Mouse (Mus musculus) heart, embryonic 14.5 days (tissue): ENCODE results near the gene Gm11627. TPM values are rescaled to one million over a fixed set of nuclear protein-coding genes. Genes with fewer than 3 reads are reported as not detected.

Source experiments
- ATAC-seq: fragments of 200-750 bp; cut with Nextera tagmentation; 2 replicates; pipeline ENCODE4 v1.8.0; 2017; ENCODE audit warnings: low read depth, moderate TSS enrichment; ENCODE audit not compliant: insufficient number of reproducible peaks, insufficient read depth, low FRiP score
- H3K27ac ChIP-seq, 2 experiments: fragments of 200-500 bp in 1 of 2; fragments of 300-500 bp in 1 of 2; sonication (generic) in 1 of 2; replicated peaks in 1 of 2; 2 replicates each; pipeline ENCODE4 v1.5.1; 2012 to 2014; ENCODE audit warnings: low read depth in 2 of 2, low read length in 2 of 2, control low read depth in 1 of 2, mild to moderate bottlenecking in 1 of 2, mixed read lengths in 1 of 2; ENCODE audit not compliant: control insufficient read depth in 1 of 2, insufficient read depth in 1 of 2
- H3K27me3 ChIP-seq: fragments of 300-500 bp; sonication (generic); 2 replicates; pipeline ENCODE4 v1.6.1; 2014; ENCODE audit warnings: mild to moderate bottlenecking, low read length, control low read depth; ENCODE audit not compliant: control insufficient read depth, insufficient read depth
- H3K36me3 ChIP-seq: fragments of 300-500 bp; sonication (generic); 2 replicates; pipeline ENCODE4 v1.6.1; 2014; ENCODE audit warnings: mild to moderate bottlenecking, control low read depth, low read length, mixed read lengths; ENCODE audit not compliant: control insufficient read depth, insufficient read depth
- H3K4me1 ChIP-seq, 2 experiments: fragments of 200-500 bp in 1 of 2; fragments of 300-500 bp in 1 of 2; sonication (generic) in 1 of 2; 2 replicates each; pipeline ENCODE4 v1.6.1; 2012 to 2014; ENCODE audit warnings: low read length in 2 of 2, control low read depth in 1 of 2, mixed read lengths in 1 of 2; ENCODE audit not compliant: control insufficient read depth in 2 of 2, insufficient read depth in 2 of 2
- H3K4me2 ChIP-seq: fragments of 300-500 bp; sonication (generic); 2 replicates; pipeline ENCODE4 v1.6.1; 2014; ENCODE audit warnings: mild to moderate bottlenecking, low read length
- H3K4me3 ChIP-seq, 2 experiments: fragments of 200-500 bp in 1 of 2; fragments of 300-500 bp in 1 of 2; sonication (generic) in 1 of 2; 2 replicates each; pipeline ENCODE4 v1.5.1; 2012 to 2014; ENCODE audit warnings: low read length in 2 of 2, mild to moderate bottlenecking in 2 of 2, control low read depth in 1 of 2, low read depth in 1 of 2, moderate library complexity in 1 of 2; ENCODE audit not compliant: control insufficient read depth in 1 of 2, insufficient read depth in 1 of 2
- H3K9ac ChIP-seq: fragments of 300-500 bp; sonication (generic); 2 replicates; pipeline ENCODE4 v1.6.1; 2014; ENCODE audit warnings: mild to moderate bottlenecking, low read length
- H3K9me3 ChIP-seq: fragments of 300-500 bp; sonication (generic); 2 replicates; pipeline ENCODE4 v1.6.1; 2016; ENCODE audit warnings: low read length, control low read depth; ENCODE audit not compliant: control insufficient read depth
- WGBS: fragments of 180-500 bp; shearing (Covaris S2); extraction: QIAGEN DNeasy Blood & Tissue Kit; methylation state at CpG from one replicate; pipeline ENCODE4 v1.1.7; 2014; 5-methylcytosine and 5-hydroxymethylcytosine counted together
- polyA plus RNA-seq: library from polyadenylated mRNA; unstranded; fragments of >200 nt; fragmentation: Nextera tagmentation; extraction: Ambion mirVana; gene quantifications from 2 replicates; pipeline ENCODE4 v1.2.1, GENCODE M21; 2014

Gm11627 gene
- polyA plus RNA-seq, 1 experiment from 2014 or later = 13.9 TPM

GRCm38 (mm10) chr11:102539690-102540089 is 39.6 kb downstream of the Gm11627 start:
- H3K36me3 ChIP-seq = peaks cover 36% of the 10 kb centered on the region
- no peak for ATAC-seq
- no peak overlapping the region for H3K9ac ChIP-seq
- no peak overlapping the region for H3K27ac ChIP-seq
- WGBS = 93% methylated on average over 1 of the region's 1 CpGs
- no peaks in the 10 kb centered on the region for H3K27me3 ChIP-seq
- peaks cover 2 to 8% of the 10 kb centered on the region in 2 experiments; a peak in 2 of 4 replicates for H3K4me1 ChIP-seq
- H3K9me3 ChIP-seq = no peaks in the 10 kb centered on the region
- no peak overlapping the region for H3K4me3 ChIP-seq
- no peak overlapping the region for H3K4me2 ChIP-seq

GRCm38 (mm10) chr11:102536210-102536609 is 43.1 kb downstream of the Gm11627 start:
- no peak overlapping the region for H3K27ac ChIP-seq
- ATAC-seq = no peak
- no peak overlapping the region for H3K4me2 ChIP-seq
- H3K36me3 ChIP-seq = peaks cover 35% of the 10 kb centered on the region
- H3K27me3 ChIP-seq = no peaks in the 10 kb centered on the region
- no peak overlapping the region for H3K4me3 ChIP-seq
- H3K4me1 ChIP-seq = peaks cover 0 to 12% of the 10 kb centered on the region in 2 experiments; a peak in 2 of 4 replicates
- H3K9me3 ChIP-seq = no peaks in the 10 kb centered on the region
- WGBS = 69% methylated on average over 3 of the region's 3 CpGs
- H3K9ac ChIP-seq = no peak overlapping the region

DNA sequence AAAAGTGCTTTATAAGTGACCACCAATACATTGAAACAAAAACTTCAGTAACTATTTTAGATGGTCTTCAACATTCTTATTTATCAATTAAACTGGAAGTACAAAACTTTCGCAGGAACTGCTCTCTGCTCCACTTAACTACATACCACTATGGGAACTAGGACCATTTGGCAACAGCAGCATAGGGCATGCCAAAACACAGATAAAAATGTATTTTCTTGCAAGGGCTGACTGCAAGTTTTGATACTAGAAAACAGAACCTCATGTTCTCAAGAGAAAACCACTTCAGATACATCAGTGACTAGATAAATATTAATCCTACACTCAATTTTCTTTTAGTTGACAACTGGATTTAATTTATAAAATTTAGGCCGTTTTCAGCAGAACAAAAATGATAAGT is 45.2 kb downstream of the Gm11627 start:
- Histone ChIP-seq H3K36me3 (peaks cover 32% of the 10 kb centered on the region), H3K4me2 (no peak overlapping the region), H3K9ac (no peak overlapping the region), H3K4me3 (no peak overlapping the region), H3K27ac (no peak overlapping the region), H3K9me3 (no peaks in the 10 kb centered on the region), H3K4me1 (peaks cover 0 to 15% of the 10 kb centered on the region in 2 experiments; a peak in 2 of 4 replicates), H3K27me3 (no peaks in the 10 kb centered on the region)
- no peak for ATAC-seq
- WGBS = 79% methylated on average over 2 of the region's 2 CpGs

- WGBS = 28% methylated on average over 5 of the region's 5 CpGs
- Histone ChIP-seq H3K36me3 (peaks cover 21% of the 10 kb centered on the region), H3K9ac (no peak overlapping the region), H3K4me1 (peaks cover 0 to 11% of the 10 kb centered on the region in 2 experiments; a peak in 2 of 4 replicates), H3K27me3 (no peaks in the 10 kb centered on the region), H3K4me3 (no peak overlapping the region), H3K9me3 (no peaks in the 10 kb centered on the region), H3K27ac (peak overlapping the region; percentile 32 to 50), H3K4me2 (no peak overlapping the region)
- no peak for ATAC-seq
Measured at GRCm38 (mm10) chr11:102531425-102531824, 47.8 kb downstream of the Gm11627 start.

Other genes with a start within 250 kb of the Gm11627 start
- gene Slc4a1, start 213.3 kb downstream of the Gm11627 start, polyA plus RNA-seq = 5.6 and 11.8 TPM in 2 replicates
- 0.81 and 1.2 TPM in 2 replicates for gene Rundc3a, start 186.1 kb downstream of the Gm11627 start, polyA plus RNA-seq
- gene Slc25a39, start 171.5 kb downstream of the Gm11627 start, polyA plus RNA-seq = 266 and 295 TPM in 2 replicates
- gene Grn, start 149.1 kb downstream of the Gm11627 start, polyA plus RNA-seq = 182 and 190 TPM in 2 replicates
- gene Fam171a2, start 131.8 kb downstream of the Gm11627 start, polyA plus RNA-seq = 4.6 and 7.9 TPM in 2 replicates
- gene Itga2b, start 109.3 kb downstream of the Gm11627 start, polyA plus RNA-seq = 6.7 and 6.8 TPM in 2 replicates
- gene Gpatch8, start 23.1 kb downstream of the Gm11627 start, polyA plus RNA-seq = 30.7 and 36.9 TPM in 2 replicates
- gene Fzd2, start 24.9 kb upstream of the Gm11627 start, polyA plus RNA-seq = 18.7 and 24.0 TPM in 2 replicates
- gene Meioc, start 84.3 kb upstream of the Gm11627 start, polyA plus RNA-seq = 1.1 TPM in 2 replicates
- gene Ccdc43, start 118.3 kb upstream of the Gm11627 start, polyA plus RNA-seq = 31.9 and 36.1 TPM in 2 replicates
- gene Adam11, start 182.0 kb upstream of the Gm11627 start, polyA plus RNA-seq = 5.9 and 7.3 TPM in 2 replicates
- 53.8 and 54.9 TPM in 2 replicates for gene Gjc1, start 240.2 kb upstream of the Gm11627 start, polyA plus RNA-seq